Mouse (Mus musculus): ENCODE results near the gene Pkp1. TPM values are rescaled to one million over a fixed set of nuclear protein-coding genes. Genes with fewer than 3 reads are reported as not detected.

Pkp1 gene
- polyA plus RNA-seq, 1 experiment from 2014 or later = 0.02 TPM

DNA sequence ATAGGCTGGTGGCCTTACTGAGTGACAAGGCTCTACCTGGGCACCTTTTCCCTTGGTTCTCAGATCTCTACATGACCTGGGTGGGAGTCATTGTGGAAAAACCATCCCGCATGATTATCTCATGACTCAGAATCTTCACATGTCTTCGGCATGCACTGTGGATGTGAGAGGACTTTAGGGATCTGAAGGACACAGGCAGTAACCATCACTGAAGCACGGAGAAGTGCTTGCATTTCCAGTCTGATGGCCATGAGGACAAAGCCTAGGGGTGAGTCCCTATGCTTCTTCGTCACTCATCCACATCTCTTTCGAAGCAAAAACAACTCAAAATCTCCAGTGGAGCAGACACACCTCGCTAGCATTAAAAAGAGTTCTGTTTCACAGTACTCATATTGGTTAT, 19.7 kb downstream of the Pkp1 start:
- no peak overlapping the region for H3K27ac ChIP-seq (ENCODE audit: low read length)
- no peak overlapping the region for H3K4me2 ChIP-seq (replicated peaks; ENCODE audit: low read depth, low read length)
- no peaks in the 10 kb centered on the region for H3K36me3 ChIP-seq (ENCODE audit: insufficient read depth, low read length)
- WGBS = 88% methylated on average over 6 of the region's 6 CpGs
- H3K9ac ChIP-seq (replicated peaks; ENCODE audit: low read depth) = no peak overlapping the region
- ATAC-seq (no peak), DNase-seq (ENCODE audit: low spot score) (no peak)
- TF ChIP-seq CTCF (IDR thresholded peaks at IDR 0.05) = no peak
- TF ChIP-seq EP300 (IDR thresholded peaks at IDR 0.05) = no peak
- H3K27me3 ChIP-seq (replicated peaks; ENCODE audit: insufficient read depth, low read length) = no peaks in the 10 kb centered on the region
- H3K9me3 ChIP-seq (ENCODE audit: low read length) = no peaks in the 10 kb centered on the region
- no peaks in the 10 kb centered on the region for H3K4me1 ChIP-seq (ENCODE audit: insufficient read depth, low read depth, low read length)
- no peak overlapping the region for H3K4me3 ChIP-seq (ENCODE audit: low read depth, low read length)

DNA sequence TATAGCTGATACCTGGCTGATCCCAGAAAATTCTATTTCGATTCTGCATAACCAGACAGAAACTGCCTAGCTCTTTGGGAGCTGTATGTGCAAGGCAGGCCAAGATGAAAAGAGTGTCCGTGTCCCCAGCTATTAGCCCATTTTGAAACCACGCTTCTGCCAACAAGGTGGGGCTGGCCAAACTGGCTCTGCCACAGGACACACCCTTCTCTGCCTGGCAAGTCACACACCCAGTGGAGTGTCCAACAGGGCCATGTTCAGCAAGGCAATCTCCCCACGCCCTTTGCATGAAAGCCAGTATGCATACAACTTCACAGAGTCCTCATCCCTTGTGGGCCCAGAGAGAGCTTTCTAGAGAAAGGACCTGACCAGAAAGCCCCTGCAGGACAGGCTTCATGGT, 23.6 kb downstream of the Pkp1 start:
- 67% methylated on average over 4 of the region's 4 CpGs for WGBS
- TF ChIP-seq EP300 (IDR thresholded peaks at IDR 0.05) (no peak), CTCF (IDR thresholded peaks at IDR 0.05) (no peak)
- H3K27me3 ChIP-seq (replicated peaks; ENCODE audit: insufficient read depth, low read length) = no peaks in the 10 kb centered on the region
- no peak overlapping the region for H3K27ac ChIP-seq (ENCODE audit: low read length)
- DNase-seq (ENCODE audit: low spot score) (peak; percentile 40), ATAC-seq (peak; percentile 37)
- no peaks in the 10 kb centered on the region for H3K9me3 ChIP-seq (ENCODE audit: low read length)
- H3K4me2 ChIP-seq (replicated peaks; ENCODE audit: low read depth, low read length) = no peak overlapping the region
- H3K36me3 ChIP-seq (ENCODE audit: insufficient read depth, low read length) = no peaks in the 10 kb centered on the region
- H3K9ac ChIP-seq (replicated peaks; ENCODE audit: low read depth) = no peak overlapping the region
- H3K4me3 ChIP-seq (ENCODE audit: low read depth, low read length) = no peak overlapping the region
- H3K4me1 ChIP-seq (ENCODE audit: insufficient read depth, low read depth, low read length) = no peaks in the 10 kb centered on the region

DNA sequence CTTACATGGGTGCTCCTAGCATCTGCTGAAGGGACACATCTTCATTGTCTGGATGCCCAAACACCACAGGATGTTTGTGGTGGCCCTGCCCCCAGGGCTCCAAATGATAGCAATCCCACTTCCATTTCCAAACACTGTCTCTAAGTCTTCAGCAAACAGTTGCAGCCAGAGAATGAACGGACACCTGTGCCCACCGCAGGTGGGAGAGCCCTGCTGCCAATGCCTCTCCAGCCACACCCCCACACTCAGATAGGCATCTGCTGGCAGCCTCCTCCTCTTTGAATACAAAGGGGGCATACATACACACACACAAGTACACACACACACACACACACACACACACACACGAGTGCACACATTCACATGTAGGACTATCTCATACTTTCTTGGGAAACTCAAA, 25.6 kb downstream of the Pkp1 start:
- ATAC-seq (no peak), DNase-seq (ENCODE audit: low spot score) (no peak)
- Histone ChIP-seq H3K4me2 (replicated peaks; ENCODE audit: low read depth, low read length) (no peak overlapping the region), H3K4me3 (ENCODE audit: low read depth, low read length) (no peak overlapping the region), H3K9ac (replicated peaks; ENCODE audit: low read depth) (no peak overlapping the region), H3K27me3 (replicated peaks; ENCODE audit: insufficient read depth, low read length) (no peaks in the 10 kb centered on the region), H3K9me3 (ENCODE audit: low read length) (no peaks in the 10 kb centered on the region), H3K36me3 (ENCODE audit: insufficient read depth, low read length) (no peaks in the 10 kb centered on the region), H3K4me1 (ENCODE audit: insufficient read depth, low read depth, low read length) (no peaks in the 10 kb centered on the region), H3K27ac (ENCODE audit: low read length) (no peak overlapping the region)
- 57% methylated on average over 3 of the region's 3 CpGs for WGBS
- TF ChIP-seq EP300 (IDR thresholded peaks at IDR 0.05) (no peak), CTCF (IDR thresholded peaks at IDR 0.05) (no peak)

DNA sequence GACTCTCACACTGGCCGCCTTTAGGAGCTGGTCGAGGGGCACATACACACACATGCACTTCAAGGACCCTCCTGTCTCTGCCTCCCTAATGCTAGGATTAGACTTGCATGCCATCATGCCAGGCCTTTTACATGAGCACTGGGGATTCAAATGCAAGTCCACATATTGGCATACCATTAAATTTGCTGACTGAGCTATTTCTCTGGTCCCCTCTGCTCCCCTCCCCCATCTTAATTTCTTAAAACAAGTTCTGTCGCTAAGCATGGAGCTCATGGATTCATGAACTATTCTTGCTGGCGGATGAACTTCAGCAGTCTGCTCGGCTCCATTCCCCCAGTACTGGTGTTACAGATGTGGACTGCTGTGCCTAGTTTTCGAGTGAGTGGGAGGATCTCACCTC, 26.2 kb downstream of the Pkp1 start:
- no peak overlapping the region for H3K9ac ChIP-seq (replicated peaks; ENCODE audit: low read depth)
- no peaks in the 10 kb centered on the region for H3K27me3 ChIP-seq (replicated peaks; ENCODE audit: insufficient read depth, low read length)
- no peak for TF ChIP-seq EP300 (IDR thresholded peaks at IDR 0.05)
- no peak for TF ChIP-seq CTCF (IDR thresholded peaks at IDR 0.05)
- H3K36me3 ChIP-seq (ENCODE audit: insufficient read depth, low read length) = no peaks in the 10 kb centered on the region
- H3K4me1 ChIP-seq (ENCODE audit: insufficient read depth, low read depth, low read length) = no peaks in the 10 kb centered on the region
- no peak overlapping the region for H3K27ac ChIP-seq (ENCODE audit: low read length)
- DNase-seq (ENCODE audit: low spot score) (no peak), ATAC-seq (no peak)
- no peaks in the 10 kb centered on the region for H3K9me3 ChIP-seq (ENCODE audit: low read length)
- 67% methylated on average over 6 of the region's 6 CpGs for WGBS
- H3K4me3 ChIP-seq (ENCODE audit: low read depth, low read length) = no peak overlapping the region
- no peak overlapping the region for H3K4me2 ChIP-seq (replicated peaks; ENCODE audit: low read depth, low read length)

DNA sequence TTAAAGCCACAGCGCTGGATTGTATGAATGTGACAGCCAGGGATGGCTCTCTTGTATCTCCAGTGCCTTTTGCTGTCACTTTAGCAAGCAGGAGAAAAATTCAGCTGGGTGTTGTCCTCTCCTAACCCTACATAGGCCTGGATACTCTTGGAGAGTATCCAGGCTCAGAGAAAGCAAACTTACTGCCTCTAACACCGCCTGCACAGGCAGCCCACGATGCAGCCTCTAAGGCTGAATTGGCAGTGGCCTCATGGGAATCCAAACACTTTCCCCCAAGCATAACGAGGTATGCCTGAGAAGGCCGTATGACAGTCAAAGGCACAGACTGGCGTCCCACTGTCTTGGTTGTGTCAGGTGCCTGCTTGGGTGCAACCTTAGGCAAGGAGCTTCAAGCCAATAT, 26.8 kb downstream of the Pkp1 start:
- H3K9ac ChIP-seq (replicated peaks; ENCODE audit: low read depth) = no peak overlapping the region
- no peak for ATAC-seq
- H3K4me2 ChIP-seq (replicated peaks; ENCODE audit: low read depth, low read length) = no peak overlapping the region
- H3K27me3 ChIP-seq (replicated peaks; ENCODE audit: insufficient read depth, low read length) = no peaks in the 10 kb centered on the region
- TF ChIP-seq EP300 (IDR thresholded peaks at IDR 0.05) (no peak), CTCF (IDR thresholded peaks at IDR 0.05) (no peak)
- no peak overlapping the region for H3K27ac ChIP-seq (ENCODE audit: low read length)
- no peak for DNase-seq (ENCODE audit: low spot score)
- H3K4me3 ChIP-seq (ENCODE audit: low read depth, low read length) = no peak overlapping the region
- H3K36me3 ChIP-seq (ENCODE audit: insufficient read depth, low read length) = no peaks in the 10 kb centered on the region
- no peaks in the 10 kb centered on the region for H3K9me3 ChIP-seq (ENCODE audit: low read length)
- no peaks in the 10 kb centered on the region for H3K4me1 ChIP-seq (ENCODE audit: insufficient read depth, low read depth, low read length)
- WGBS = 50% methylated on average over 6 of the region's 6 CpGs

DNA sequence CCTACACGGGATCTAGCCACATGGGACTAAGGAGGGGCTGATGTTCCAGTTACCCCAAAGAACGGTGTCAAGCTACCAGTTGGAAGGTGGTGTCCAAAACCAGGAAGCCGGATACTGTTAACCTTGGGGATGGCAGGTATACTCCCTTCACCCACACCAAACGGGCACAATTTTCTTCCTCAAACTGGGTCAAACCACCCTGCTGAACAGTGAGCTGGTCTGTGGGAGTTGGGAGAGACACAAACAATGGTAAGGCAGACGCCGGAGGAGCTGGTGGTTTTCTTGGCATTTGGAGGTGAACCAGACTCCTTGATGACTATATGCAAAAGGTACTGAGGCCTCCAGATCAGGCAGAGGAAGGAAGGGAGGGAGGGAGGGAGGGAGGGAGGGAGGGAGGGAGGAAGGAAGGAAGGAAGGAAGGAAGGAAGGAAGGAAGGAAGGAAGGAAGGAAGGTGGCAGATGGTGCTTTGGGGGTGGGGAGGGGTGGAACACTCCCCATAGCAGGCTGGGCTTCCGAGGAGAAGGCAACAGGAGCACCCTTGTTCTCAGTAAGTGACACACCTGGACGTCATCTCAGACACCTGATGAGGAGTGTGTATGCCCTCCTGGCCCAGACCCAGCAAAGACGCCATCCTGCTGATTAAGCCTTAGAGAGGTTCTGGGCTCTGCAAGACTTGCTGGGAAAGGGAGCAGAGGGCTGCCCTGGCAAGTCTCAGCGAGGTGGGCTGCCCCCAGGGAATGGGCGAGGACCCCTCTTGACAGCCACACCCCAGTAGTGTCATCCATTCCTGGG, 27.4 kb downstream of the Pkp1 start:
- H3K9me3 ChIP-seq (ENCODE audit: low read length) = no peaks in the 10 kb centered on the region
- H3K9ac ChIP-seq (replicated peaks; ENCODE audit: low read depth) = no peak overlapping the region
- H3K4me2 ChIP-seq (replicated peaks; ENCODE audit: low read depth, low read length) = no peak overlapping the region
- no peaks in the 10 kb centered on the region for H3K36me3 ChIP-seq (ENCODE audit: insufficient read depth, low read length)
- WGBS = 50% methylated on average over 11 of the region's 11 CpGs
- no peak overlapping the region for H3K4me3 ChIP-seq (ENCODE audit: low read depth, low read length)
- ATAC-seq (no peak; the same call in 1 of the 2 replicates), DNase-seq (ENCODE audit: low spot score) (no peak)
- no peak for TF ChIP-seq CTCF (IDR thresholded peaks at IDR 0.05)
- TF ChIP-seq EP300 (IDR thresholded peaks at IDR 0.05) = no peak
- H3K27ac ChIP-seq (ENCODE audit: low read length) = no peak overlapping the region
- no peaks in the 10 kb centered on the region for H3K27me3 ChIP-seq (replicated peaks; ENCODE audit: insufficient read depth, low read length)
- no peaks in the 10 kb centered on the region for H3K4me1 ChIP-seq (ENCODE audit: insufficient read depth, low read depth, low read length)
